Mouse (Mus musculus) neural tube, embryonic 12.5 days (tissue): ENCODE measurements around the gene Rad1. TPM values are rescaled to one million over a fixed set of nuclear protein-coding genes. Genes with fewer than 3 reads are reported as not detected.
A peak's percentile ranks its signal among the peaks of the same experiment; 100 is the strongest.

Source experiments
- ATAC-seq: fragments of 200-750 bp; cut with Nextera tagmentation; 2 replicates; pipeline ENCODE4 v1.8.0; 2017; ENCODE audit warnings: low read depth, mild to moderate bottlenecking, moderate TSS enrichment, moderate library complexity; ENCODE audit not compliant: low FRiP score
- H3K27ac ChIP-seq: fragments of 300-500 bp; sonication (generic); 2 replicates; pipeline ENCODE4 v1.5.1; 2016
- H3K27me3 ChIP-seq: fragments of 300-500 bp; sonication (generic); replicated peaks from 2 replicates; pipeline ENCODE4 v1.6.1; 2016; ENCODE audit warnings: mild to moderate bottlenecking
- H3K36me3 ChIP-seq: fragments of 300-500 bp; sonication (generic); 2 replicates; pipeline ENCODE4 v1.6.1; 2016; ENCODE audit warnings: mild to moderate bottlenecking
- H3K4me1 ChIP-seq: fragments of 300-500 bp; sonication (generic); 2 replicates; pipeline ENCODE4 v1.6.1; 2016
- H3K4me2 ChIP-seq: fragments of 300-500 bp; sonication (generic); replicated peaks from 2 replicates; pipeline ENCODE4 v1.6.1; 2016; ENCODE audit warnings: mild to moderate bottlenecking
- H3K4me3 ChIP-seq: fragments of 300-500 bp; sonication (generic); 2 replicates; pipeline ENCODE4 v1.5.1; 2016
- H3K9ac ChIP-seq: fragments of 300-500 bp; sonication (generic); 2 replicates; pipeline ENCODE4 v1.6.1; 2016; ENCODE audit warnings: mild to moderate bottlenecking
- H3K9me3 ChIP-seq: fragments of 300-500 bp; sonication (generic); 2 replicates; pipeline ENCODE4 v1.6.1; 2016; ENCODE audit warnings: mild to moderate bottlenecking
- WGBS: fragments of 180-500 bp; shearing (Covaris S2); methylation state at CpG from one replicate; pipeline ENCODE4 v1.1.7; 2016; 5-methylcytosine and 5-hydroxymethylcytosine counted together
- polyA plus RNA-seq: library from polyadenylated mRNA; unstranded; fragments of >200 nt; fragmentation: Nextera tagmentation; extraction: Ambion mirVana; gene quantifications from 2 replicates; pipeline ENCODE4 v1.2.1, GENCODE M21; 2016

Gene Rad1
- 37.6 and 38.3 TPM in 2 replicates for polyA plus RNA-seq

DNA sequence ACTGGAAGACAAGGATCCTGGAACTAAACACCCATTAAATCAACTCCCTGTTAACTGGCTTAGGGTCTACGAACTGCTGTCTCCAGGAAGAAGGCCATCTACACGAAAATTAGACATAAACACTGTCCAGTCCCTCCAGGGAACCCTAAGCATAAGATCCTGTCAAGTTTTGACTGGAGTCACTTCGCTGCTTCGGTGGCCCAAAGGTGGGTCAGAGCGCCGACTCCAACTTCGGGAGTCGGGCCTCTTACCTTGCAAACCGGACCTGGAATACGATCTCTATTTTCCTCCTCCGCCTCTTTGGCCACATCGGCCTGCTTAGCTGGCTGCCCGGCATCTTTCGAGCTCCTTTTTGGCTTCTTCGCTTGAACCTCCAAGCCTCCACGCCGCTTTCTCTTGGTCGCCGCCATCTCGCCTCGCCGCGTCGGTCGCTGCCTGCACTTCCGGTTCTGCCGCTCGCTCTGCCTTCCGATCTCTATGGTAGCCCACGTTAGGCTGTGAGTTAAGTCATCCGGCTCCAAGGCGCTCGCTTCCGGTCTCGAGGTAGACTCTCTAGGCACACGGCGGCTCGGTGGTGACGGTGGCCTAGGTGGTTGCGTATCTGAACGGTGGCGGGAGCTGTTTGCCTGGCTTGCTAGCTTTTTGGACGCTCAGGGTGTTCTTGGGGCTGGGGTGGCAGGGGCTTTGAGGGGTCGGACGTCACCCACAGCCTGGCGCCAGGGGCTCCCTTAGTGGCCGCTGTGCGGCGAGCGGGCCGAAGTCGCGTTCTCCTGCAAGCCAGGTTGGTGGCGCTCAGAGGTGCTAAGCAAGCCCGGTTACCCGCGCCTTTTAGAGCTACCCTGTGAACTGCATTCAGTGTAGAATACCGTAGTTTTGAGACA is at the start of gene Rad1, which contains the start of gene Brix1:
Gene Rad1, plus strand, starts transcription at position 535 of the 881 bp plus-strand sequence.
Gene Brix1, minus strand, starts transcription at position 464 of the 881 bp plus-strand sequence.
- peak within 1 kb of the TSS; percentile 79 for H3K9ac ChIP-seq
- H3K4me2 ChIP-seq = peak within 1 kb of the TSS; percentile 79
- no peaks in the 10 kb centered on the region for H3K27me3 ChIP-seq
- ATAC-seq = peak; percentile 99
- H3K9me3 ChIP-seq = no peaks in the 10 kb centered on the region
- peaks cover 33% of the 10 kb centered on the region for H3K36me3 ChIP-seq
- H3K4me1 ChIP-seq = peaks cover 19% of the 10 kb centered on the region
- H3K4me3 ChIP-seq = peak within 1 kb of the TSS; percentile 79
- WGBS = under 1% methylated on average over 58 of the region's 58 CpGs
- peak within 1 kb of the TSS; percentile 38; the same call in 1 of the 2 replicates for H3K27ac ChIP-seq

DNA sequence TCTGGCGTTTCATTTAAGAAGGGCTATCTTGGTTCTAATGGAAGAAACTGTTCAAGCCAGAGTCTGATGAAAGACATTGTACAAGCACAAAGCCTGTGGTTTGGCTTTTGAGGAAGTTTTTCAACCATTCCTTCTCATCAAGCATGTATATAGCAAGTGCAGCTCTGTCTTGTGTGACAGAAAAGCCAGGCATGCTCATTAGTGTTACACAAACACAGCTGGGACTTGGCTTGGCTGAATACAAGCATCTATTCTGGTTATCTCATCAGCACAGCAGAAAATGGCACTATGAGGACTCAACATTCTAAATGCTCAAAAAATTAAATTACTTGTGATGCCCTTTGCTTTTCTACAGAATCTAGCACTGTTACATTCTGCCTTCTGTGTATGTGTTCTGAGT is 48.9 kb upstream of the Rad1 start:
- WGBS = 80% methylated on average over 1 of the region's 1 CpGs
- H3K4me1 ChIP-seq = no peaks in the 10 kb centered on the region
- H3K4me3 ChIP-seq = no peak overlapping the region
- peaks cover 8% of the 10 kb centered on the region for H3K36me3 ChIP-seq
- no peak overlapping the region for H3K9ac ChIP-seq
- no peaks in the 10 kb centered on the region for H3K9me3 ChIP-seq
- no peak overlapping the region for H3K27ac ChIP-seq
- no peak for ATAC-seq
- H3K4me2 ChIP-seq = no peak overlapping the region
- H3K27me3 ChIP-seq = no peaks in the 10 kb centered on the region

DNA sequence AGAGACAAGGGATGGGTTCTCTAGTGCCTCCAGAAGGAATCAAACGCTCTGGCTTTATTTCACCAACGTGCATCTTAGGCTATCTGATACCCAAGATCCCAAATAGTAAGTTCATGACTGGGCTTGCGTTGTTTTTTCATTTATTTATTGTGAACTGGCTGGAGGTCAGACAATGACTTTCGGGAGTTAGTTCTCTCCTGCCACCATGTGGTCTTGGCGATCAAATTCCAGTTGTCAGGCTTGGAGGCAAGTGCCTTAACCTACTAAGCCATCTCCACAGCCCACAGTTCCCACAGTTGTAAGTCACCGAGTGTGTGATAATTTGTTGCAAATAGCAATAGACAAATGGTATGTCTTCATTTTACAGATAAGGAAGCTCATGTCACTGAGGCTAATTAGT is 45.9 kb upstream of the Rad1 start:
- Histone ChIP-seq H3K27me3 (no peaks in the 10 kb centered on the region), H3K4me1 (no peaks in the 10 kb centered on the region), H3K9ac (no peak overlapping the region), H3K27ac (no peak overlapping the region), H3K9me3 (no peaks in the 10 kb centered on the region), H3K4me2 (no peak overlapping the region), H3K36me3 (peaks cover 15% of the 10 kb centered on the region), H3K4me3 (no peak overlapping the region)
- no peak for ATAC-seq
- 84% methylated on average over 6 of the region's 6 CpGs for WGBS

DNA sequence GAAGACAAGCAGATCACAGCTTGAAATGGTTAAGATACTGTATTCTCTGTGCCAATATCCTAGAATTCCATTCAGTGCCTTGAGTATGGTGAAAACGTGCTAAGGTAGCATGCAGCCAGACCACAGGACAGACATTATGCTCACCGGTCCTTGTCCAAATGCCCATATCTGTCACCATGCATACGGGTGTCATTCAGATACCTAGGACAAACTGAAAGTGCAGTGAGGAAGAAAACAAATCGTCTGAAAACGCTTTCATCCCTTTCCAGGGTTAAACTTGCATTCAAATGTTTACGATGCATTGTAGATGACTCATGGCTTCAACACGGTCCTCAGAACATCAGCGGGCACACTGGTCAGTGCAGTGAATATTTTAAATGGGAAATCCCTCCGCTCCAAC is 44.3 kb upstream of the Rad1 start:
- no peak overlapping the region for H3K4me2 ChIP-seq
- H3K36me3 ChIP-seq = peaks cover 21% of the 10 kb centered on the region
- no peaks in the 10 kb centered on the region for H3K4me1 ChIP-seq
- no peak overlapping the region for H3K4me3 ChIP-seq
- no peak overlapping the region for H3K9ac ChIP-seq
- no peak for ATAC-seq
- no peak overlapping the region for H3K27ac ChIP-seq
- no peaks in the 10 kb centered on the region for H3K9me3 ChIP-seq
- WGBS = 92% methylated on average over 9 of the region's 9 CpGs
- no peaks in the 10 kb centered on the region for H3K27me3 ChIP-seq

DNA sequence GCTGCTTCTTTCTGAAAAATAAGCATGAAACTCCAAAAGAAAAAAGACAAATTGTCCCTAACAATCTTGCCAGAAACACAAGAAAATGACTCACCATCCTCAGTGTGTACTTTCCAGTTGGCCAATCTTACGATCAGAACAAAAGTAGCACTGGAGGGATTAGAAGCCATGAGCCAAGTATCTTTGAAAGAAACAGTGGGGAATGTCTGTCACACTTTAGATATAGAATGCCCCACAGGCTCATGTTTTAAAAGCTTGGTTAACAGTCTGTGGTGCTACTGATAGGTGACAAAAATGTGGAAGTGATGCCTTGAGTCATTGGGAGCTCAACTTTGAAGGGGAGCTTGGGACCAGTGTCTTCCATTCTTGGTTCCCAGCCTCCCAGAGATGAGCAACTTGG is 43.5 kb upstream of the Rad1 start:
- Histone ChIP-seq H3K4me3 (no peak overlapping the region), H3K9me3 (no peaks in the 10 kb centered on the region), H3K4me2 (no peak overlapping the region), H3K4me1 (no peaks in the 10 kb centered on the region), H3K27me3 (no peaks in the 10 kb centered on the region), H3K36me3 (peaks cover 21% of the 10 kb centered on the region), H3K9ac (no peak overlapping the region), H3K27ac (no peak overlapping the region)
- 90% methylated on average over 1 of the region's 1 CpGs for WGBS
- no peak for ATAC-seq

DNA sequence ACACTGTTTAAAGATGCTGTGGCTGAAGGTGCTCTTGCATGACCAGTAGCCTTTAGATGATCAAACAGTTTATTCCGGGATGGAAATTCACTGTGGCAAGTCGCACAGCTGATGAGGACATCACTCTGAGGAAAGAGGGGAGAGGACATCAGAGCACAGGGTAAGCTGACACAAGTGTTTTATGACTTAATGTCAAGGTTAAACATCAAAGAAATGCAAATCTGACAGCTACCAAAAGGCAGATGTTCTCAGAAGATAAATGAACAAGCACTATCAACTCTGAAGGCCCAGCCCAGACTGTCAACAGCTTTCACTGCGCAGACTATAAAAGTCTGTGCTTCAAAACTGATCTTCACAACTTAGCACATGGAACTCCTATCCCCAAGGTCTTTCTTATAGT is 38.7 kb upstream of the Rad1 start:
- no peak for ATAC-seq
- no peak overlapping the region for H3K27ac ChIP-seq
- no peaks in the 10 kb centered on the region for H3K27me3 ChIP-seq
- 88% methylated on average over 3 of the region's 3 CpGs for WGBS
- H3K4me1 ChIP-seq = no peaks in the 10 kb centered on the region
- no peaks in the 10 kb centered on the region for H3K9me3 ChIP-seq
- no peak overlapping the region for H3K4me2 ChIP-seq
- no peak overlapping the region for H3K4me3 ChIP-seq
- no peak overlapping the region for H3K9ac ChIP-seq
- H3K36me3 ChIP-seq = peaks cover 37% of the 10 kb centered on the region

DNA sequence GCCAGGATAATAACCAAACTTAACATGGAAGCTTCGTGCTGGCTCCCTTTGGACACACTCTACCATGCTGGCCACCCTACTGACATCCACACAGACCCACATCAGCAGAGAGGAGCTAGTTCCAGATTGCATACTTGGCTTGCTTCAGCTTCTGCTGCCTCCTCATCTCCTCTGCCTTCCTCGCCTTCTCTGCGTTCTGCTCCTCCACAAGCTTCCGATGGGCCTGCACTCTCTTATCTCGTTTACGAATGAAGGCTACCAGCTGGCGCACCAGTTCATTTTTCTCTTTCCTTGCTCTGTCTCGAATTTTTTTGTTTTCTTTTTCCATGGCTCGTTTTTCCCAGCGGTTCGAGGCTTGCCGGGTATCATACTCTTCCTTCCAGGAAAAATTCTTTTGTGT is 24.8 kb upstream of the Rad1 start:
- no peak for ATAC-seq
- Histone ChIP-seq H3K4me3 (no peak overlapping the region), H3K9me3 (no peaks in the 10 kb centered on the region), H3K4me2 (no peak overlapping the region), H3K4me1 (no peaks in the 10 kb centered on the region), H3K27me3 (no peaks in the 10 kb centered on the region), H3K27ac (no peak overlapping the region), H3K9ac (no peak overlapping the region), H3K36me3 (peaks cover 51% of the 10 kb centered on the region)
- WGBS = 93% methylated on average over 12 of the region's 12 CpGs

DNA sequence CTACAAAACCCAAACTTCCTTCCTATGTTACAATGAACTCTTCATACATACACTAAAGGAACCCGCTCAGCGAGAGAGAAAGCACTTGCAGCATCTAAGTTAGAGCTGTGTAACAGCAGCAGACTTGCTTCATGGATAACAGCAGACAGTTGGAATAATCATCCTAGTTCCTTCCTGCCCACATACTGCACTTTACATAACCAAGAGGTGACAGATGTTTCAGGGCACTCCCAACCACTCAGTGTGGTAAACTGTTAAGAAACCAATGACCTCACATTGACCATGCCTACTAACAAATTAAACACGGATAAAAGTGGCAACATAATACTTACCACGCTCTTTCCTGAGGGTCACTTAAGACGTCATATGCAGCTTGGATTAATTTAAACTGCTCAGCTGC is 22.3 kb upstream of the Rad1 start:
- Histone ChIP-seq H3K9ac (no peak overlapping the region), H3K4me1 (no peaks in the 10 kb centered on the region), H3K36me3 (peaks cover 31% of the 10 kb centered on the region), H3K4me2 (no peak overlapping the region), H3K9me3 (no peaks in the 10 kb centered on the region), H3K4me3 (no peak overlapping the region), H3K27me3 (no peaks in the 10 kb centered on the region), H3K27ac (no peak overlapping the region)
- no peak for ATAC-seq
- 89% methylated on average over 5 of the region's 5 CpGs for WGBS

DNA sequence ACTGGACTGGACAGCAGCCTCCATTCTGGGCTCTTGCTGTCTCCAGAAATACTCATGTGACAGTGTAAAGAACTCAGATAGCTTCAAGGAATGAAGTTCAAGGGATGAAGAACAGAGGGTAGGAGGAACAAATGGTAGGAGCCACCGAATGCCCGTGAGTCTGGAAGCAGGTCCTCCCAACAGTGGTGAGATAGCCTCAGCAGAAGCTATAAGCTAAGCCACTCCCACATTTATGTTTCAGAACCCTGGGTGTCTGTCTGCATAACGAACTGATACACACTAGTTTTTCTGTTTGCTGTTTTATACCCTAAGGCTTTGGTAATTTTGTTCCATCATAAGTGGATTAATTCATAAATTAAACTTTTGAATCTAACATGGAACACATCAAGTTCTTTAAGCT is 21.1 kb upstream of the Rad1 start:
- Histone ChIP-seq H3K4me2 (no peak overlapping the region), H3K4me3 (no peak overlapping the region), H3K9ac (no peak overlapping the region), H3K36me3 (peaks cover 23% of the 10 kb centered on the region), H3K27me3 (no peaks in the 10 kb centered on the region), H3K27ac (no peak overlapping the region), H3K4me1 (peaks cover 6% of the 10 kb centered on the region; the same call in 1 of the 2 replicates), H3K9me3 (no peaks in the 10 kb centered on the region)
- ATAC-seq = no peak
- WGBS = 92% methylated on average over 3 of the region's 3 CpGs

DNA sequence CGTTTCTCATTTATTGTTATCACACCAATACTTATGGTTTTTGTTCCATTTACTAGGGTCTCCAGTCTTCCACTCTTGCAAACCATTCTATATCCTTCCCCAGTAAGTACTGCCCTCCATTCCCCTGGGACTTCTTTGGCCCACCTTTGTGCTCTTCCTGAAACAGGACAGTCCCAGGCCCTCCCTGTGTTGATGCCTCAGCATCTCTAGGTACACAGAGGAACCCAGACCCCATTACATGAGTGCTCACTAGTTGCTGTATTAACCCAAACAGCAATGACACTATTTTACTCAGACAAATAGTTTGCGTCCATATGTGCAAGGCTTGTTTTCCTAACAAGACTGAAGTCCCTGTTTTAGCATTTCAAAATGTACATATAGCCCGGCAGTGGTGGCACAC is 17.1 kb upstream of the Rad1 start:
- no peak for ATAC-seq
- Histone ChIP-seq H3K4me3 (no peak overlapping the region), H3K4me2 (peak overlapping the region; percentile 89), H3K27me3 (no peaks in the 10 kb centered on the region), H3K9ac (no peak overlapping the region), H3K9me3 (no peaks in the 10 kb centered on the region), H3K27ac (no peak overlapping the region), H3K36me3 (no peaks in the 10 kb centered on the region), H3K4me1 (peaks cover 6% of the 10 kb centered on the region; the same call in 1 of the 2 replicates)
- WGBS = 85% methylated on average over 3 of the region's 3 CpGs

DNA sequence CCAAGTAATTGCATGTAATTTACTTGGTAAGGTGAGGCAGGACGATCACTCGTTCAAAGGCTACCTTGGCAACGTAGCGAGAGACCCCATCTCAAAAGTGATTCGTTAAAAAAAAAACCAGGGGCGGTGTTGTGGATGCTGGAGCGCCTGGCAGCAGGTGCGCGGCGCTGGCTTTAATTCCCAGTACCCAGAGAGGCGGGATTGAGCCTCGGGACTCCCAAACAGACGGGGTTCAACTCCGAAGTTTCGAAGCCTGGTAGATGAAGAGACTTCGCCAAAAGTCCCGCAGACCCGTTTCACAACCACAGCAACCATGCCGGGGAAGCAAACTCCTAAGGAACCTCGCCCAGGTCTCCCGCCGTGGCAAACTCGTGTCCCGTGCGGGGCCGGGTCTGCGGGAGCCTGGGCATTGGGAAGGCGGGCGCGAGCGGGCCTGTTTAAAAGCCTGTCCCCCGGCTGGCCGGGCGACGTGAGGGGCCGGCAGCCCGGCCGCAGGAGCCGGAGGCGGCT is 16.1 kb upstream of the Rad1 start:
- peak overlapping the region; percentile 89 for H3K4me2 ChIP-seq
- no peaks in the 10 kb centered on the region for H3K27me3 ChIP-seq
- H3K4me3 ChIP-seq = peak overlapping the region; percentile 88
- WGBS = 2% methylated on average over 36 of the region's 40 CpGs
- H3K4me1 ChIP-seq = peaks cover 6% of the 10 kb centered on the region; the same call in 1 of the 2 replicates
- H3K36me3 ChIP-seq = no peaks in the 10 kb centered on the region
- ATAC-seq = peak; percentile 37
- H3K9me3 ChIP-seq = no peaks in the 10 kb centered on the region
- H3K27ac ChIP-seq = peak overlapping the region; percentile 59; the same call in 1 of the 2 replicates
- peak overlapping the region; percentile 86 for H3K9ac ChIP-seq

DNA sequence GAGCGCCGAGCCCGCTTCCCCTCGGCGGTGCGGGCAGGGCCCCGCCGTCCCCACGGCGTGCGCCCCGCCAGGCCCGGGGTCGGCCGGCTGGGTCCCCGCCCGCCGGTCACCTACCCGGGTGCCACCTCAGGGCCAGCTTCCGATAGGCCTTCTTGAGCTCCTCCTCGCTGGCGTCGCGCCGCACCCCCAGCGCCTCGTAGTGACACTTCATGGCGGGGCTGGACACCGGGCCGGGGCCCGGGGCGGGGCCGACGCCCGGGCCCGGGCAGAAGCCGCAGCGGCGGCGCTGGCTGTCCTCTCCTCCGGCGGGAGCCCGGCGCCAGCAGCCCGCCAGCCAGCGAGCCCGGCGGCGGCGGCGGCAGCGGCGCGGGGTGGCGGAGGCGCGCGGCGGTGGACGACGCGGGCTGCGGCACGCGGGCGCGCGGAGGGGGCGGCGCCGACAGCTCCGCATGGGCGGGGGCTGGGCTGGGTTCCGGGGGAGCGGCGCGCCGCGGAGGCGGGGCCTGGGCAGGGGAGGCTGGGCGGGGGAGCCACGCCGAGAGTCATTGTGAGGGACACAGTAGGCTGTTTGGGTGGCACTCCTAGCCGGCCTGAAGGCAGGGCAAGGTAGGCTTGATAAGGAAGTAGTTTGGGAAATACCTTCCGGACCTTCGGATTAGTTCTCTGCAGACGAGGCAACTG is 15.5 kb upstream of the Rad1 start, which contains the start of gene Dnajc21:
Gene Dnajc21, minus strand, starts transcription at position 366 of the 681 bp plus-strand sequence.
- under 1% methylated on average over 79 of the region's 87 CpGs for WGBS
- Histone ChIP-seq H3K4me2 (peak within 1 kb of the TSS; percentile 89), H3K36me3 (peaks cover 3% of the 10 kb centered on the region), H3K27ac (peak within 1 kb of the TSS; percentile 59; the same call in 1 of the 2 replicates), H3K4me1 (peaks cover 6% of the 10 kb centered on the region; the same call in 1 of the 2 replicates), H3K27me3 (no peaks in the 10 kb centered on the region), H3K9ac (peak within 1 kb of the TSS; percentile 86), H3K9me3 (no peaks in the 10 kb centered on the region), H3K4me3 (peak within 1 kb of the TSS; percentile 88)
- ATAC-seq = peak; percentile 97
